8 mouse cellular contexts compared by ENCODE assay signal in the genomic region with DNA sequence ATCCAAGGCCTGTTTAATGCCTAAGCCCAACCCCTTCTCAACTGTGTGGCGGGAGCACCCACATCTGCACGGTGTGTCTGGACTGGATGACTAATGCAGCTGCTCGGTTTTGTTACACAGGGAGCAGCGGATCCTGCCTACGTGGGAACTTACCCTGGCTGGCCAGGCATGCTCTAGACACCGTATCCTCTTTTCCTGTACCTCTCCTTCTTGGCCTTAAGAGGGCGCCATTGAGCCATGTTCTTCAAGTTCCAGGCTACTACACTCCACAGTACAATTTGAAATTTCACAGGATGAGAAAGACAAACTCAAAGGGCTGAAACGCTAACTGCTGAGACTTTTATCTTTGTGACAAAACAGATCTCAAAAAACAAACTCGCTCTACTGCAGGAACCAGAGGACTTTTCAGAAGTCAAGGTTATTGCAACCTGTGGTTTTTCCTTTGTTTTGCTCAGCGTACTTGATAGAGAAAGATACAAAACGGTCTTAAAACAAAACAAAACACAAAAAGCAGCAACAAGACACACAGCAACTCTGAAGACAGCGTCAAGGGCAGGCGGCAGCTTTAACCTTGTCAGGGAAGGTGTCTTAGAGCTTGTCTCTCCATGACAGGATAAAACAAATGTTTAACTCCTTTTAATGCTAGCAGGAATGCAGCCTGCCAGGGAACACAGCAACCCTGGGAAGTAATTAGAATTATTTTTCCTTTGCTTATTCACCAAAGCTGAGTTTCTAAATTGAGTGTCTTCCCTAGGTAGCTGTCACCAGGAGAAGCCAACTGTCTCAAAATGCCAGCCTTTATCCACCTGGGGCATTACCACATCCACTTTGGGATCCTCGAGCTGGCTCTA. TPM values are rescaled to one million over a fixed set of nuclear protein-coding genes. Genes with fewer than 3 reads are reported as not detected.
A peak's percentile ranks its signal among the peaks of the same experiment; 100 is the strongest.
DNase-seq lines count a peak whose midpoint lies in the region; ATAC-seq and TF ChIP-seq lines count a peak whose summit lies in the region.

No protein-coding gene starts in this region.

- TF ChIP-seq POLR2A in CH12.LX (IDR thresholded peaks at IDR 0.05; ENCODE audit: low read depth, low read length): no peak

- in situ Hi-C loops in CH12.LX (cut with MboI; ENCODE audit: low pct_ligation_motif_present, low pct_unique_long_range_greater_than_20kb, low sequenced_read_pairs): loop anchor here (5.0 to 10.0 kb wide), 2 partner anchors 143 to 350 kb away; no protein-coding TSS in a partner anchor

- H3K4me2 ChIP-seq in CH12.LX (ENCODE audit: insufficient read depth, low read depth, poor library complexity, severe bottlenecking): peak overlapping the region; percentile 23; the same call in 1 of the 2 replicates
- H3K4me2 ChIP-seq in heart, embryonic 13.5 days: peak overlapping the region; percentile 55
- peak overlapping the region; percentile 33 for H3K4me2 ChIP-seq in kidney, embryonic 16.5 days (replicated peaks; ENCODE audit: low read depth, low read length)
- H3K4me2 ChIP-seq in limb, embryonic 15.5 days: peak overlapping the region; percentile 24; the same call in 1 of the 2 replicates
- no peak overlapping the region for H3K4me2 ChIP-seq in midbrain, postnatal 0 days (ENCODE audit: low read depth, low read length, poor library complexity, severe bottlenecking)

- DNase-seq in CH12.LX (ENCODE audit: extremely low read depth): peak; percentile 96
- peak; percentile 7 for DNase-seq in fat pad, adult 2 months (ENCODE audit: extremely low read depth, low read depth, low spot score)
- peak; percentile 91 for DNase-seq in midbrain, postnatal 0 days (ENCODE audit: low spot score)
- peak; percentile 95 for DNase-seq in splenic B cell, adult 2 months (ENCODE audit: low read depth, low spot score)

- WGBS in heart, embryonic 13.5 days: 12% methylated on average over 14 of the region's 14 CpGs
- WGBS in kidney, embryonic 16.5 days: 13% methylated on average over 14 of the region's 14 CpGs
- WGBS in limb, embryonic 15.5 days: 13% methylated on average over 14 of the region's 14 CpGs
- WGBS in midbrain, postnatal 0 days: 6% methylated on average over 14 of the region's 14 CpGs

- dilution Hi-C loops in CH12.LX (cut with MboI; ENCODE audit: extremely low pct_ligation_motif_present, extremely low pct_unique_long_range_greater_than_20kb, low sequenced_read_pairs): no loop called here

- no peak; the same call in none of the 2 replicates for TF ChIP-seq RAD21 in CH12.LX (IDR thresholded peaks at IDR 0.05; ENCODE audit: low read depth, low read length)

- no peaks in the 10 kb centered on the region for H3K36me3 ChIP-seq in CH12.LX (replicated peaks in 1 of 2; ENCODE audit: control insufficient read depth in 1 of 2, insufficient read depth in 1 of 2, low read length in 1 of 2)
- no peaks in the 10 kb centered on the region for H3K36me3 ChIP-seq in heart, embryonic 13.5 days
- no peaks in the 10 kb centered on the region for H3K36me3 ChIP-seq in kidney, embryonic 16.5 days (ENCODE audit: insufficient read depth, low read length)
- H3K36me3 ChIP-seq in limb, embryonic 15.5 days: no peaks in the 10 kb centered on the region
- H3K36me3 ChIP-seq in midbrain, postnatal 0 days (ENCODE audit: insufficient read depth, low read length): no peaks in the 10 kb centered on the region
- no peaks in the 10 kb centered on the region for H3K36me3 ChIP-seq in splenic B cell, adult 2 months (ENCODE audit: control insufficient read depth, insufficient read depth, low read length, poor library complexity, severe bottlenecking)

- H3K9ac ChIP-seq in CH12.LX (ENCODE audit: insufficient read depth, low read depth): no peak overlapping the region
- peak overlapping the region; percentile 59; the same call in 1 of the 2 replicates for H3K9ac ChIP-seq in heart, embryonic 13.5 days
- peak overlapping the region; percentile 24 for H3K9ac ChIP-seq in kidney, embryonic 16.5 days (replicated peaks; ENCODE audit: low read length)
- H3K9ac ChIP-seq in limb, embryonic 15.5 days: no peak overlapping the region
- H3K9ac ChIP-seq in midbrain, postnatal 0 days (replicated peaks; ENCODE audit: low read length, poor library complexity, severe bottlenecking): no peak overlapping the region

- no peak overlapping the region for H3K27ac ChIP-seq in CH12.LX (ENCODE audit: insufficient read depth, low read depth)
- peak overlapping the region; percentile 75 for H3K27ac ChIP-seq in brown adipose tissue, adult 24 weeks (replicated peaks; ENCODE audit: low read depth, low read length)
- H3K27ac ChIP-seq in heart, embryonic 13.5 days (replicated peaks): peak overlapping the region; percentile 49
- H3K27ac ChIP-seq in kidney, embryonic 16.5 days (ENCODE audit: low read length): peak overlapping the region; percentile 28
- H3K27ac ChIP-seq in limb, embryonic 15.5 days: no peak overlapping the region
- no peak overlapping the region for H3K27ac ChIP-seq in midbrain, postnatal 0 days (ENCODE audit: low read depth, low read length)

- H3K4me1 ChIP-seq in CH12.LX (ENCODE audit: control insufficient read depth in 1 of 2, insufficient read depth in 2 of 2): peaks cover 8 to 48% of the 10 kb centered on the region in 2 experiments; a peak in 3 of 4 replicates
- H3K4me1 ChIP-seq in brown adipose tissue, adult 24 weeks (ENCODE audit: control insufficient read depth, insufficient read depth, insufficient read length, low read length): peaks cover 24% of the 10 kb centered on the region
- peaks cover 26% of the 10 kb centered on the region for H3K4me1 ChIP-seq in heart, embryonic 13.5 days
- peaks cover 24% of the 10 kb centered on the region for H3K4me1 ChIP-seq in kidney, embryonic 16.5 days (ENCODE audit: insufficient read depth, low read length)
- H3K4me1 ChIP-seq in limb, embryonic 15.5 days: peaks cover 18% of the 10 kb centered on the region; the same call in 1 of the 2 replicates
- H3K4me1 ChIP-seq in midbrain, postnatal 0 days (ENCODE audit: insufficient read depth, low read length): peaks cover 10% of the 10 kb centered on the region; the same call in 1 of the 2 replicates

- no peaks in the 10 kb centered on the region for H3K9me3 ChIP-seq in CH12.LX (replicated peaks; ENCODE audit: low read length)
- no peaks in the 10 kb centered on the region for H3K9me3 ChIP-seq in heart, embryonic 13.5 days
- H3K9me3 ChIP-seq in kidney, embryonic 16.5 days (ENCODE audit: low read length): no peaks in the 10 kb centered on the region
- no peaks in the 10 kb centered on the region for H3K9me3 ChIP-seq in limb, embryonic 15.5 days
- no peaks in the 10 kb centered on the region for H3K9me3 ChIP-seq in midbrain, postnatal 0 days (ENCODE audit: low read length)

- peak; percentile 82 to 97 for TF ChIP-seq CTCF in CH12.LX (conservative IDR thresholded peaks at IDR 0.05 in 1 of 2, IDR thresholded peaks at IDR 0.05 in 1 of 2; ENCODE audit: low read depth in 2 of 2, low read length in 2 of 2)
- peak; percentile 98 for TF ChIP-seq CTCF in midbrain, postnatal 0 days (IDR thresholded peaks at IDR 0.05)

- H3K27me3 ChIP-seq in CH12.LX (replicated peaks): peaks cover 2% of the 10 kb centered on the region
- H3K27me3 ChIP-seq in heart, embryonic 13.5 days (replicated peaks): peaks cover 7% of the 10 kb centered on the region; the same call in 1 of the 2 replicates
- H3K27me3 ChIP-seq in kidney, embryonic 16.5 days (ENCODE audit: insufficient read depth, low read length): no peaks in the 10 kb centered on the region
- no peaks in the 10 kb centered on the region; the same call in 1 of the 2 replicates for H3K27me3 ChIP-seq in limb, embryonic 15.5 days
- peaks cover 5% of the 10 kb centered on the region; the same call in 1 of the 2 replicates for H3K27me3 ChIP-seq in midbrain, postnatal 0 days (ENCODE audit: insufficient read depth, low read length)
- no peaks in the 10 kb centered on the region for H3K27me3 ChIP-seq in splenic B cell, adult 2 months (ENCODE audit: control insufficient read depth, insufficient read depth, low read length, poor library complexity, severe bottlenecking)

- H3K4me3 ChIP-seq in CH12.LX (replicated peaks in 1 of 3; ENCODE audit: low read depth in 2 of 3, low read length in 2 of 3, poor library complexity in 1 of 3): no peak overlapping the region
- H3K4me3 ChIP-seq in brown adipose tissue, adult 24 weeks (ENCODE audit: insufficient read depth, low read depth, low read length): peak overlapping the region; percentile 12; the same call in 1 of the 2 replicates
- peak overlapping the region; percentile 9; the same call in 1 of the 2 replicates for H3K4me3 ChIP-seq in heart, embryonic 13.5 days
- H3K4me3 ChIP-seq in kidney, embryonic 16.5 days (ENCODE audit: low read length): peak overlapping the region; percentile 12; the same call in 1 of the 2 replicates
- no peak overlapping the region for H3K4me3 ChIP-seq in limb, embryonic 15.5 days
- no peak overlapping the region for H3K4me3 ChIP-seq in midbrain, postnatal 0 days (ENCODE audit: low read depth, low read length)

- no peaks in the 10 kb centered on the region for H3K79me2 ChIP-seq in CH12.LX (replicated peaks; ENCODE audit: control insufficient read depth, extremely low read depth, insufficient read depth, poor library complexity, severe bottlenecking)

- no peak for TF ChIP-seq EP300 in CH12.LX (IDR thresholded peaks at IDR 0.05; ENCODE audit: low read length)

- ATAC-seq in heart, embryonic 13.5 days (ENCODE audit: extremely low read depth, insufficient number of reproducible peaks, low FRiP score, low TSS enrichment): no peak
- ATAC-seq in kidney, embryonic 16.5 days (ENCODE audit: low FRiP score, low TSS enrichment): peak; percentile 79
- peak; percentile 80 for ATAC-seq in limb, embryonic 15.5 days (ENCODE audit: insufficient number of reproducible peaks, low FRiP score, low TSS enrichment, low read depth)
- ATAC-seq in midbrain, postnatal 0 days (ENCODE audit: low FRiP score): peak; percentile 65

RNA-seq across cellular contexts. Expression of a gene that starts 44.1 kb away (rescaled TPM):
- total RNA-seq in CH12.LX (2012; rRNA removed): 9.5 and 10.0 TPM in 2 replicates
- 23.5 and 23.7 TPM in 2 replicates for total RNA-seq in CH12.LX (2014; rRNA removed)
- 17.8 and 19.8 TPM in 2 replicates for polyA plus RNA-seq in CH12.LX (2012; ENCODE audit: insufficient read length, low read depth)
- polyA plus RNA-seq in brown adipose tissue, adult 24 weeks (2012; ENCODE audit: insufficient read depth, insufficient read length, missing spikeins): 13.4 and 18.7 TPM in 2 replicates
- polyA plus RNA-seq in heart, embryonic 13.5 days (2015; fragmentation: Nextera tagmentation; extraction: Ambion mirVana): 46.9 and 48.3 TPM in 2 replicates
- polyA plus RNA-seq in kidney, embryonic 16.5 days (2015; fragmentation: Nextera tagmentation; extraction: Ambion mirVana): 76.2 and 80.2 TPM in 2 replicates
- polyA plus RNA-seq in limb, embryonic 15.5 days (2015; fragmentation: Nextera tagmentation; extraction: Ambion mirVana): 39.3 and 42.9 TPM in 2 replicates
- 10.8 and 16.0 TPM in 2 replicates for total RNA-seq in midbrain, postnatal 0 days (2014; rRNA removed)
- polyA plus RNA-seq in midbrain, postnatal 0 days (2015; fragmentation: Nextera tagmentation; extraction: Ambion mirVana): 8.4 and 8.9 TPM in 2 replicates

RNA-seq across cellular contexts. Expression of a gene that starts 49.3 kb away (rescaled TPM):
- total RNA-seq in CH12.LX (2012; rRNA removed): 20.8 and 23.3 TPM in 2 replicates
- 29.3 TPM in 2 replicates for total RNA-seq in CH12.LX (2014; rRNA removed)
- polyA plus RNA-seq in CH12.LX (2012; ENCODE audit: insufficient read length, low read depth): 20.3 and 20.6 TPM in 2 replicates
- polyA plus RNA-seq in brown adipose tissue, adult 24 weeks (2012; ENCODE audit: insufficient read depth, insufficient read length, missing spikeins): 11.7 and 19.1 TPM in 2 replicates
- 18.3 and 18.6 TPM in 2 replicates for polyA plus RNA-seq in heart, embryonic 13.5 days (2015; fragmentation: Nextera tagmentation; extraction: Ambion mirVana)
- 29.4 and 30.3 TPM in 2 replicates for polyA plus RNA-seq in kidney, embryonic 16.5 days (2015; fragmentation: Nextera tagmentation; extraction: Ambion mirVana)
- 21.3 and 23.4 TPM in 2 replicates for polyA plus RNA-seq in limb, embryonic 15.5 days (2015; fragmentation: Nextera tagmentation; extraction: Ambion mirVana)
- total RNA-seq in midbrain, postnatal 0 days (2014; rRNA removed): 8.4 and 9.1 TPM in 2 replicates
- polyA plus RNA-seq in midbrain, postnatal 0 days (2015; fragmentation: Nextera tagmentation; extraction: Ambion mirVana): 5.5 and 5.9 TPM in 2 replicates

Comparison
In these comparisons a context has a peak if more than half of its experiments do, and no peak if none do; other contexts are left out.
1. DNase-seq: peak in every context shown above with its lines; median percentile 96 in CH12.LX; 95 in splenic B cell, adult 2 months; 91 in midbrain, postnatal 0 days; 7 in fat pad, adult 2 months.
2. H3K27ac ChIP-seq: peak in brown adipose tissue, adult 24 weeks (single experiment), heart, embryonic 13.5 days (single experiment) and kidney, embryonic 16.5 days (single experiment); none in CH12.LX (single experiment), limb, embryonic 15.5 days (single experiment) and midbrain, postnatal 0 days (single experiment).
3. H3K4me3 ChIP-seq: peak in brown adipose tissue, adult 24 weeks (single experiment), heart, embryonic 13.5 days (single experiment) and kidney, embryonic 16.5 days (single experiment); none in CH12.LX (0 of 3), limb, embryonic 15.5 days (single experiment) and midbrain, postnatal 0 days (single experiment).
4. H3K9ac ChIP-seq: peak in heart, embryonic 13.5 days (single experiment) and kidney, embryonic 16.5 days (single experiment); none in CH12.LX (single experiment), limb, embryonic 15.5 days (single experiment) and midbrain, postnatal 0 days (single experiment).